Mouse (Mus musculus) kidney, embryonic 15.5 days (tissue): ENCODE measurements at regions not wholly inside any gene's neighbourhood (a gene's known extent, or its start where the extent isn't known, plus 50 kb on each side); places are given as distances from the start of the nearest gene placed in this dataset.
"Not testable (repeated sequence)": the region's sequence is repeated elsewhere in the genome, so short reads cannot be mapped to it uniquely, and the experiment has no call there.

ENCODE experiments used
- ATAC-seq: fragments of 200-750 bp; cut with Nextera tagmentation; replicated peaks from 2 replicates; pipeline ENCODE4 v1.8.0; 2017; ENCODE audit warnings: moderate TSS enrichment; ENCODE audit not compliant: low FRiP score
- H3K27ac ChIP-seq: fragments of 300-500 bp; sonication (generic); 2 replicates; pipeline ENCODE4 v1.5.1; 2015; ENCODE audit warnings: mild to moderate bottlenecking, inconsistent platforms
- H3K27me3 ChIP-seq: fragments of 300-500 bp; sonication (generic); 2 replicates; pipeline ENCODE4 v1.6.1; 2015; ENCODE audit warnings: inconsistent platforms
- H3K36me3 ChIP-seq: fragments of 300-500 bp; sonication (generic); 2 replicates; pipeline ENCODE4 v1.6.1; 2015; ENCODE audit warnings: inconsistent platforms
- H3K4me1 ChIP-seq: fragments of 300-500 bp; sonication (generic); 2 replicates; pipeline ENCODE4 v1.6.1; 2015; ENCODE audit warnings: inconsistent platforms
- H3K4me2 ChIP-seq: fragments of 300-500 bp; sonication (generic); 2 replicates; pipeline ENCODE4 v1.6.1; 2015; ENCODE audit warnings: moderate library complexity, mild to moderate bottlenecking, inconsistent platforms
- H3K4me3 ChIP-seq: fragments of 300-500 bp; sonication (generic); replicated peaks from 2 replicates; pipeline ENCODE4 v1.5.1; 2015; ENCODE audit warnings: mild to moderate bottlenecking, inconsistent platforms
- H3K9ac ChIP-seq: fragments of 300-500 bp; sonication (generic); 2 replicates; pipeline ENCODE4 v1.6.1; 2015; ENCODE audit warnings: mild to moderate bottlenecking, inconsistent platforms
- H3K9me3 ChIP-seq: fragments of 300-500 bp; sonication (generic); replicated peaks from 2 replicates; pipeline ENCODE4 v1.6.1; 2016; ENCODE audit warnings: inconsistent platforms
- WGBS: fragments of 180-500 bp; shearing (Covaris S2); methylation state at CpG from one replicate; pipeline ENCODE4 v1.1.7; 2015; ENCODE audit warnings: mixed read lengths; 5-methylcytosine and 5-hydroxymethylcytosine counted together

DNA sequence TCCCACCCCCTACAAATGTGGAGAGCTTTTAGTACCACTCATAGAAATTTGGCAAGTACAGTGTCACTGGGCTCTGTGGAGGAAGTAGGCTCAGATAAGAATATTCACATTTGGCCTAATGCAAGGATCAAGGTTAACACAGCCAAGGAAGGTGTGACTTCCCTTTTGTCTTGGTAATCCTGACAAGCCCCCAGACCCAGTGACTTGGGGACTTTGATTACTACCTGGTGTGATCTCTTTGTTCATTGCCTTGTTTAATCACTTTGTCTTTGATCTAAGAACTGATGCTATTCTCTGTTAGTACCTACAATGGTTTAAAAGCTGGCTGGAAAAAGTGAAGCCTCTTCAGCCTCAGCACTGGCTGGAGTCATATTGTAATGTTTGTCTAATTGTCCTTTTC, 610.5 kb upstream of the Slc8a1 start:
- H3K36me3 ChIP-seq: no peaks in the 10 kb centered on the region
- H3K4me1 ChIP-seq: no peaks in the 10 kb centered on the region
- H3K9me3 ChIP-seq: no peaks in the 10 kb centered on the region
- no peak for ATAC-seq
- no peaks in the 10 kb centered on the region for H3K27me3 ChIP-seq
- H3K9ac ChIP-seq: no peak overlapping the region
- H3K4me2 ChIP-seq: no peak overlapping the region
- no peak overlapping the region for H3K4me3 ChIP-seq
- H3K27ac ChIP-seq: no peak overlapping the region

DNA sequence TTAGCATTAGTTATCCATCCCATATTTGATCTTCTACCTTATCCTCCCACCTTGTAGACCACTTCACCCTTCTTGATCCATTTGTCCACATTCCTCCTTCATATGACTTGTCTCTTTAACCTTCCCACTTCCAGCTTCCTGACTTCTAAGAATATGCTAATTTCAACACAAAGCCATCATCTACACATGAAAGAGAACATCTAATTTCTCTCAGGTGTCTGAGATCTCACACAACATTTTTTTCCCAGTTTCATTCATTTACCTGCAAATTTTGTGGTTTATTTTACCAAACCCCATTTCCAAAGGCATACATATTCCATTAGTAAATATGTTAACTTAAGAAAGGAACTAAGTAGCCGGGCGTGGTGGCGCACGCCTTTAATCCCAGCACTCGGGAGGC, 593.3 kb upstream of the Slc8a1 start:
- H3K9ac ChIP-seq: no peak overlapping the region
- no peak overlapping the region for H3K4me2 ChIP-seq
- no peaks in the 10 kb centered on the region for H3K9me3 ChIP-seq
- H3K4me1 ChIP-seq: no peaks in the 10 kb centered on the region
- ATAC-seq: no peak
- H3K27me3 ChIP-seq: no peaks in the 10 kb centered on the region
- H3K36me3 ChIP-seq: no peaks in the 10 kb centered on the region
- H3K4me3 ChIP-seq: no peak overlapping the region
- H3K27ac ChIP-seq: no peak overlapping the region
- WGBS: 91% methylated on average over 5 of the region's 5 CpGs

- no peaks in the 10 kb centered on the region for H3K27me3 ChIP-seq
- H3K9me3 ChIP-seq: no peaks in the 10 kb centered on the region
- ATAC-seq: no peak
- H3K9ac ChIP-seq: no peak overlapping the region
- no peak overlapping the region for H3K4me3 ChIP-seq
- no peaks in the 10 kb centered on the region for H3K36me3 ChIP-seq
- 89% methylated on average over 5 of the region's 5 CpGs for WGBS
- H3K4me1 ChIP-seq: no peaks in the 10 kb centered on the region
- no peak overlapping the region for H3K4me2 ChIP-seq
- no peak overlapping the region for H3K27ac ChIP-seq
Observed at GRCm38 (mm10) chr17:82312191-82312590, 574.0 kb upstream of the Slc8a1 start.

DNA sequence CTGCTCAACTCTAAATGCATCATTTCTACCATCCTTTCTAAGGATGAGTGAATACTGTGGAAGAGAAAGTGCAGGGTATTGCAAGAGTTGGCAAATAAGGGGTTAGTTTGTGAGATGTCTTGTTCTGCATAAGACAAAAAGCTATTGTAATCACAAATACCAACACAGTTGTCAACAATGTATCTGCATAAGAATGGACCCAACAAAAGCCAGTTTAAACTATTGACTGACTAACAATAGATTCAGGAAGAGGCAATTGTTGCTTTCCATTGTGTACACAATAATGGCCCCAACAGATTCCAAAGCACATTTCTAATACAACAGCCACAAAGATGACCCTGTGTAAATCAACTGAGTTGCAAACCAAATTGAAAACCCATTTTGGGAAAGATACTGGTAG, 568.2 kb upstream of the Slc8a1 start:
- no peak overlapping the region for H3K27ac ChIP-seq
- no peak overlapping the region for H3K9ac ChIP-seq
- no peaks in the 10 kb centered on the region for H3K36me3 ChIP-seq
- H3K27me3 ChIP-seq: no peaks in the 10 kb centered on the region
- no peaks in the 10 kb centered on the region for H3K9me3 ChIP-seq
- H3K4me2 ChIP-seq: no peak overlapping the region
- no peak for ATAC-seq
- no peaks in the 10 kb centered on the region for H3K4me1 ChIP-seq
- no peak overlapping the region for H3K4me3 ChIP-seq

DNA sequence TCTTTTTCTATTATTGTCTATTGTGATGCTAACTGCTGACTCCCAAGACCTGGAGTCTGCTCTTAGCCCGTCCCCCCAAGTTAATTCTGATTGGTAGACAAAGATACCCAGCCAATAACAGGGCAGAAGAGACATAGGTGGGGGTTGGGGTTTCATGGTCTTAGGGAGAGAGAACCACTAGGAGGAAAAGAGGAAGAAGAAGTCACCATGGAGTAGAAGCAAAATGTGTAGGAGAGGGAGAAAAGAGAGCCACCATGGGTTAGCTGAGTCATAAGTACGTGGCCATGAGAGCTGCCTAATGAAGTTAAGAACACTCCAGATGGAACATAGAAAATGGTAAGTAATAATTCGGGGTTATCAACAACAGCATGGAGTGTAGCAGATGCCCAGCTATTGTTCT, 539.6 kb upstream of the Slc8a1 start:
- no peak overlapping the region for H3K4me3 ChIP-seq
- no peak for ATAC-seq
- H3K27ac ChIP-seq: no peak overlapping the region
- H3K4me1 ChIP-seq: no peaks in the 10 kb centered on the region
- 81% methylated on average over 3 of the region's 3 CpGs for WGBS
- H3K9me3 ChIP-seq: no peaks in the 10 kb centered on the region
- H3K36me3 ChIP-seq: no peaks in the 10 kb centered on the region
- no peaks in the 10 kb centered on the region for H3K27me3 ChIP-seq
- H3K9ac ChIP-seq: no peak overlapping the region
- H3K4me2 ChIP-seq: no peak overlapping the region

DNA sequence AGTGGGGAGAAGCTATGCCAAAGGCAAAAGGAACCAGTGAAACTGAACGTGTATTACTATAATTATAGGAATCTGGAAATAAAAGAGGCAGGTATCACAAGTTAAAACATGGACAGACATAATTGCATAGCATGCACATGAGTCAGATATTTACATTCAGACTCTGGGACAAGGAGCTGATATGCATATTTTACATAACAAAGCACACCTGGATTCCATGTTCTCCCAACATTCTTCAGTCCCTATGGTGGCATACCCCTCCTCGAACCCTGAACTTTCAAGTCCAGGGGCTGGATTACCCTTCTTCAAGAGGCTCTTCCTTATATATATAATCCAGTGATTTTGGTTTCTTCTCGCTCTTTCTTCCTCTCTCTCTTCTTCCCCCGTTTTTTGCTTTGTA, 535.8 kb upstream of the Slc8a1 start:
- no peak overlapping the region for H3K4me2 ChIP-seq
- no peaks in the 10 kb centered on the region for H3K27me3 ChIP-seq
- H3K27ac ChIP-seq: no peak overlapping the region
- H3K9ac ChIP-seq: no peak overlapping the region
- no peaks in the 10 kb centered on the region for H3K36me3 ChIP-seq
- no peaks in the 10 kb centered on the region for H3K4me1 ChIP-seq
- ATAC-seq: no peak
- 85% methylated on average over 4 of the region's 4 CpGs for WGBS
- no peaks in the 10 kb centered on the region for H3K9me3 ChIP-seq
- no peak overlapping the region for H3K4me3 ChIP-seq

DNA sequence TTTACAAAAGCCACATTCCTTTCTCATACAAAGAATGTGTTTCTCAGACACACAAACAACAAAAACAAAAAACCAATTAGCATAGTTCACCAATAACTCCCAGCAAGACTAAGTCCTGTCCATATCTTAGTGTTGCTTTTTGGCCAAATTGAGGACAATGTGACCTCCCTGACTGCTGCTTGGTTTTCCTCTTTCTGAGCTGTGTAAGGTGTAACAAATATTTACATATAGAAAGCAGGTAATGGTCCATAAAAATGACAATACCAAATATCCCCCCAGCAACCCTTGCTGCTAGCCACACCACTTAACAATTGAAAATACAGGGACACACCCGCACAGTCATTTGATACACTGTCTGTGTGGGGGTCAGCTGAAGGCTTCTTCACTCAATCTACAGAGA, 534.7 kb upstream of the Slc8a1 start:
- ATAC-seq: no peak
- Histone ChIP-seq H3K9me3 (no peaks in the 10 kb centered on the region), H3K9ac (no peak overlapping the region), H3K4me2 (no peak overlapping the region), H3K27ac (no peak overlapping the region), H3K36me3 (no peaks in the 10 kb centered on the region), H3K4me1 (no peaks in the 10 kb centered on the region), H3K27me3 (no peaks in the 10 kb centered on the region), H3K4me3 (no peak overlapping the region)
- WGBS: 81% methylated on average over 1 of the region's 1 CpGs

GRCm38 (mm10) chr17:82266842-82267241, 528.7 kb upstream of the Slc8a1 start:
- not testable (repeated sequence) for H3K4me2 ChIP-seq, H3K36me3 ChIP-seq, H3K4me3 ChIP-seq, H3K4me1 ChIP-seq, H3K27me3 ChIP-seq, H3K27ac ChIP-seq, ATAC-seq, H3K9me3 ChIP-seq, H3K9ac ChIP-seq
- WGBS: 97% methylated on average over 5 of the region's 5 CpGs

DNA sequence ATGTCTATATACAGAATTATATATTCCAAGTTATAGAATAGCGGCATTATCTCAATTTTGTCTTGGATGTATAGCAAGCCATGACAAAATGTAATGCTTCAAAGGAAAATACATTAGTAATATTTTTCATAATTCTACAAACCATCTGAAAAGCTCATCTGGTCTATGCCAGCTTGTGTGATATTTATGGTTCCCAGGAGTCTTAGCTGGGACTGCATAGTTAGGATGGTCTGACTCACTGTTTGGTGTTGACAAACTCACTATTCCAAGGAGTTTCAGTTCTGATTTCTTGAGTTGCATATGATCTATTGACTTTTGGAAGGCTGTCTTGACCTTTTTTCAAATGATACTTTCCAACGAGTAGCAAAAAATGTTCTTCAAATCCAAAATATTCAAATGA, 514.2 kb upstream of the Slc8a1 start:
- Histone ChIP-seq H3K27ac (no peak overlapping the region), H3K27me3 (no peaks in the 10 kb centered on the region), H3K36me3 (no peaks in the 10 kb centered on the region), H3K4me2 (no peak overlapping the region), H3K9ac (no peak overlapping the region), H3K9me3 (no peaks in the 10 kb centered on the region), H3K4me3 (no peak overlapping the region), H3K4me1 (no peaks in the 10 kb centered on the region)
- WGBS: 90% methylated on average over 2 of the region's 2 CpGs
- no peak for ATAC-seq

DNA sequence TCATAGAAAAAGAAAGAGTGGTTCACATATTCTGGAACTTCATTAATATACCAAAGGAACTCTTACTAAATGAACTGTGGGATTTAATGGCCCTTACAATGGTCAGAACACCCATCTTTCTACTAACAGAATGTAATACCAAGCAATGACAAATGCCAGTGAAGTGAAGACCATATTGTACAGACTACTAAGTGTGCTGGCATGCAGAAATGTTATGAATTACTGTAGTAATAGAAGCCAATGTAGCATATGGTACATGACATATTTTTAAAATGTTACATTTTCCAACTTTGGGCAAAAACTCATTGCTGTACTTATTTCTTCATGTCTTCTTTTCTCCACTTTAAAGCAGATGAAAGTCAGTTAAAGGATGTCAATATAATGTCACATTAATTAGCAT, 513.7 kb upstream of the Slc8a1 start:
- Histone ChIP-seq H3K9me3 (no peaks in the 10 kb centered on the region), H3K36me3 (no peaks in the 10 kb centered on the region), H3K4me1 (no peaks in the 10 kb centered on the region), H3K4me3 (no peak overlapping the region), H3K9ac (no peak overlapping the region), H3K27ac (no peak overlapping the region), H3K4me2 (no peak overlapping the region), H3K27me3 (no peaks in the 10 kb centered on the region)
- no peak for ATAC-seq

DNA sequence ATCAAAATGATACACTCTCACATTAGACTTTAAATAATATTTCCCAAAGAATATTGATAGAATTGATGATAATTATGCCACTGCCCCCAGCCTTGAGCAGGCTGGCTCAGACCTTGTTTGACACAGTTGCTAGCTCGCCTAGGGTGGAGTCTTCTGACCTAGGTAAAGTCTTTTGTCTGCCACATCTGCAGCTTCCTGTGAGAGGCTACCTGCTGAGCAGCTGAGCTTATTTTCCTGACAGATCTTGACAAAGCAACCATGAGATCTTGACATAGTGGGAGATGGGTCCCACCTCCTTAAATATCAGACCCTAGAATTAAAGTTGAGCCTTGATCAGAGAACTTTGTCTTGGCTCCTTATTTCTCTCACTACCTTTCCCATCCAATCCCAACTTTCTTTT, 500.2 kb upstream of the Slc8a1 start:
- no peaks in the 10 kb centered on the region for H3K27me3 ChIP-seq
- no peaks in the 10 kb centered on the region for H3K36me3 ChIP-seq
- no peaks in the 10 kb centered on the region for H3K9me3 ChIP-seq
- H3K4me2 ChIP-seq: no peak overlapping the region
- H3K4me3 ChIP-seq: no peak overlapping the region
- no peak overlapping the region for H3K9ac ChIP-seq
- H3K4me1 ChIP-seq: no peaks in the 10 kb centered on the region
- no peak overlapping the region for H3K27ac ChIP-seq
- WGBS: 73% methylated on average over 1 of the region's 1 CpGs
- no peak for ATAC-seq

- H3K9me3 ChIP-seq: no peaks in the 10 kb centered on the region
- H3K4me1 ChIP-seq: no peaks in the 10 kb centered on the region
- H3K27ac ChIP-seq: no peak overlapping the region
- no peaks in the 10 kb centered on the region for H3K27me3 ChIP-seq
- H3K36me3 ChIP-seq: no peaks in the 10 kb centered on the region
- no peak for ATAC-seq
- H3K4me2 ChIP-seq: no peak overlapping the region
- no peak overlapping the region for H3K4me3 ChIP-seq
- H3K9ac ChIP-seq: no peak overlapping the region
- 37% methylated on average over 2 of the region's 2 CpGs for WGBS
Observed at GRCm38 (mm10) chr17:82237456-82237855, 499.3 kb upstream of the Slc8a1 start.

DNA sequence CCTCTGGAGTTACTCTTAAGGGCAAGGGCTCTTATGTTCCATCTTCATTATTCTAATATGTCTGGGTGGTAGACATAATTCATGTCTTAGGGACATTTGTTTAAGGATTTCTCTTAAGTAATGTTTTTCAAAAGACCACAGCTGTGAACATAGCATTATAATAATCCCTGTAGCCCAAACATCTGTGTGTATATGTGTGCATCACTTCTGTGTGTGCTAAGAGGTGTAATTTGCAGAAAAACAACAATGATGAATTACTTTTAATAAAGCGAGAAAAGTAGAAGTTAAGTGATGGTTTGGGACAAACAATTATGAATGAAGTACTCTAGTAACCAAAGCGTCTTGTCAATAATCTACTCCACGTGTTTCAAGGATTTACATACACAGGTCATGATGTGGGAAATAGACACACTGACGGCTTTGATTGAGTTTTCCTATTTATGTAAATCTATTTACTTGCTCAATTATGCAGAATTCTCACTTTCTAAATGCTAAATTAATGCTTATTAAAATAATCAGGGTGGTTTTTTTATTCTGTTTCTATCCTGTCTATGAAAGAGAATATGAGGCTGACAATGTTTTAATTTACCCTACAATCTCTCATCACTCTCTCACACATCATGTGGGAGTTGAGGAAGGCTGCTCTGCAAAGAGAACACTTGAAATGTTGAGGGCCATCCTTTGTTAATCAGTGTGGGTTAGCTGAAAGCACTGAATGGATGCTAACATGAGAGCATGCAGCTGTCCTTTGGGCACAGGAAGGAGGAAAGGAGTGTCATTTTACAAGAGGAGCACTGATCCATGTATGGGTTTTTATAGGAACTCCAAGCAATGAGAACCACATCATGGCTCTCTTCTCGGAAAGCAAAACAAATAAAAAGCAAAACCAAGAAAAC, 477.8 kb upstream of the Slc8a1 start:
- Histone ChIP-seq H3K27me3 (no peaks in the 10 kb centered on the region), H3K36me3 (no peaks in the 10 kb centered on the region), H3K4me3 (no peak overlapping the region), H3K9me3 (no peaks in the 10 kb centered on the region), H3K4me2 (no peak overlapping the region), H3K9ac (no peak overlapping the region), H3K27ac (no peak overlapping the region), H3K4me1 (no peaks in the 10 kb centered on the region)
- peak; percentile 73 for ATAC-seq
- WGBS: 81% methylated on average over 5 of the region's 5 CpGs
